Mouse (Mus musculus) testis, adult 2 months (tissue): ENCODE results near the gene Rnasek. TPM values are rescaled to one million over a fixed set of nuclear protein-coding genes. Genes with fewer than 3 reads are reported as not detected.

ENCODE experiments used
- H3K27ac ChIP-seq: fragments of 200-500 bp; 2 replicates; pipeline ENCODE4 v1.5.1; 2012; ENCODE audit warnings: low read depth, low read length; ENCODE audit not compliant: control insufficient read depth, insufficient read depth
- H3K27me3 ChIP-seq: fragments of 200-500 bp; 2 replicates; pipeline ENCODE4 v1.6.1; 2012; ENCODE audit warnings: mild to moderate bottlenecking, low read length, moderate library complexity; ENCODE audit not compliant: control insufficient read depth, insufficient read depth
- H3K36me3 ChIP-seq: fragments of 200-500 bp; 2 replicates; pipeline ENCODE4 v1.6.1; 2012; ENCODE audit warnings: mild to moderate bottlenecking, low read length; ENCODE audit not compliant: control insufficient read depth, insufficient read depth
- H3K4me1 ChIP-seq: fragments of 200-500 bp; 2 replicates; pipeline ENCODE4 v1.6.1; 2012; ENCODE audit warnings: low read length; ENCODE audit not compliant: control insufficient read depth, insufficient read depth
- H3K4me3 ChIP-seq: fragments of 200-500 bp; 2 replicates; pipeline ENCODE4 v1.5.1; 2012; ENCODE audit warnings: low read depth, mild to moderate bottlenecking, low read length, moderate library complexity, mixed read lengths; ENCODE audit not compliant: control insufficient read depth
- CTCF ChIP-seq: fragments of 200-500 bp; IDR thresholded peaks from 2 replicates; pipeline ENCODE4 v1.5.1; 2012; ENCODE audit warnings: low read depth, mild to moderate bottlenecking, inconsistent platforms, low read length, moderate library complexity; ENCODE audit not compliant: control insufficient read depth, insufficient read depth, insufficient replicate concordance
- POLR2A ChIP-seq: fragments of 200-500 bp; IDR thresholded peaks from 2 replicates; pipeline ENCODE4 v1.6.1; 2012; ENCODE audit warnings: low read depth, mild to moderate bottlenecking, inconsistent platforms, low read length, moderate library complexity; ENCODE audit not compliant: control insufficient read depth
- polyA plus RNA-seq: library from polyadenylated mRNA; depleted of rRNA; stranded (reverse); fragments of >200 nt; gene quantifications from 2 replicates; pipeline ENCODE4 v1.2.3, GENCODE M21; 2012; rRNA removed

Gene Rnasek
- 112 and 119 TPM in 2 replicates for polyA plus RNA-seq

GRCm38 (mm10) chr11:70239541-70240279, at the start of gene Rnasek, which contains the start of gene Gm21988:
TSS of gene Rnasek (minus strand) at chr11:70239842.
TSS of gene Gm21988 (minus strand) at chr11:70239830.
- Histone ChIP-seq H3K4me3 (peak within 1 kb of the TSS; percentile 90), H3K27me3 (no peaks in the 10 kb centered on the region), H3K27ac (peak within 1 kb of the TSS; percentile 95), H3K4me1 (peaks cover 3% of the 10 kb centered on the region), H3K36me3 (no peaks in the 10 kb centered on the region)
- TF ChIP-seq CTCF: no peak
- TF ChIP-seq POLR2A: peak; percentile 40

GRCm38 (mm10) chr11:70289236-70289635, 49.6 kb upstream of the Rnasek start:
- H3K27me3 ChIP-seq: no peaks in the 10 kb centered on the region
- H3K27ac ChIP-seq: no peak overlapping the region
- TF ChIP-seq CTCF (no peak), POLR2A (no peak)
- no peak overlapping the region for H3K4me3 ChIP-seq
- no peaks in the 10 kb centered on the region for H3K36me3 ChIP-seq
- peaks cover 6% of the 10 kb centered on the region for H3K4me1 ChIP-seq

- Histone ChIP-seq H3K27me3 (no peaks in the 10 kb centered on the region), H3K4me3 (no peak overlapping the region), H3K4me1 (peaks cover 6% of the 10 kb centered on the region), H3K27ac (no peak overlapping the region), H3K36me3 (no peaks in the 10 kb centered on the region)
- TF ChIP-seq CTCF: no peak
- TF ChIP-seq POLR2A: no peak
Observed at GRCm38 (mm10) chr11:70288102-70288501, 48.5 kb upstream of the Rnasek start.

- no peak overlapping the region for H3K4me3 ChIP-seq
- no peaks in the 10 kb centered on the region for H3K36me3 ChIP-seq
- no peak for TF ChIP-seq POLR2A
- no peak for TF ChIP-seq CTCF
- H3K4me1 ChIP-seq: peaks cover 3% of the 10 kb centered on the region
- no peak overlapping the region for H3K27ac ChIP-seq
- H3K27me3 ChIP-seq: no peaks in the 10 kb centered on the region
Observed at GRCm38 (mm10) chr11:70285686-70286085, 46.0 kb upstream of the Rnasek start.

- no peak for TF ChIP-seq CTCF
- no peak for TF ChIP-seq POLR2A
- H3K27ac ChIP-seq: no peak overlapping the region
- H3K36me3 ChIP-seq: no peaks in the 10 kb centered on the region
- H3K4me1 ChIP-seq: no peaks in the 10 kb centered on the region; the same call in 1 of the 2 replicates
- no peak overlapping the region for H3K4me3 ChIP-seq
- H3K27me3 ChIP-seq: no peaks in the 10 kb centered on the region
Observed at GRCm38 (mm10) chr11:70284757-70285156, 45.1 kb upstream of the Rnasek start.

- Histone ChIP-seq H3K4me1 (no peaks in the 10 kb centered on the region), H3K27me3 (no peaks in the 10 kb centered on the region)
- TF ChIP-seq CTCF (no peak), POLR2A (no peak)
Observed at GRCm38 (mm10) chr11:70283666-70284065, 44.0 kb upstream of the Rnasek start.

GRCm38 (mm10) chr11:70280441-70280840, 40.8 kb upstream of the Rnasek start:
- TF ChIP-seq POLR2A: no peak
- TF ChIP-seq CTCF: no peak
- Histone ChIP-seq H3K27me3 (no peaks in the 10 kb centered on the region), H3K4me3 (no peak overlapping the region), H3K27ac (no peak overlapping the region), H3K36me3 (no peaks in the 10 kb centered on the region), H3K4me1 (no peaks in the 10 kb centered on the region)

More at GRCm38 (mm10) chr11:70283666-70284065, 44.0 kb upstream of the Rnasek start:
- Histone ChIP-seq H3K36me3 (no peaks in the 10 kb centered on the region), H3K4me3 (no peak overlapping the region), H3K27ac (no peak overlapping the region)
